Mouse (Mus musculus): ENCODE data around the gene Cd4.
"Not testable (repeated sequence)": the region's sequence is repeated elsewhere in the genome, so short reads cannot be mapped to it uniquely, and the experiment has no call there.

The Cd4 gene

GRCm38 (mm10) chr6:124854647-124855046 lies 33.4 kb downstream of the Cd4 start:
- in situ Hi-C loops (cut with MseI, MboI), result no loop called here

- in situ Hi-C loops (cut with MseI, MboI), result no loop called here
Observed at GRCm38 (mm10) chr6:124850535-124850934, 37.5 kb downstream of the Cd4 start.

- in situ Hi-C loops (cut with MseI, MboI), result no loop called here
Observed at GRCm38 (mm10) chr6:124847305-124847704, 40.7 kb downstream of the Cd4 start.

- in situ Hi-C loops (cut with MseI, MboI), result no loop called here
Observed at GRCm38 (mm10) chr6:124840241-124841167, 47.5 kb downstream of the Cd4 start, which contains the start of gene Gnb3. Gene Gnb3 (minus strand): TSS chr6:124840275.

- in situ Hi-C loops (cut with MseI, MboI), result no loop called here
Observed at GRCm38 (mm10) chr6:124839805-124840204, 48.2 kb downstream of the Cd4 start.

- in situ Hi-C loops (cut with MseI, MboI), result no loop called here
Observed at GRCm38 (mm10) chr6:124836411-124836810, 51.6 kb downstream of the Cd4 start.

GRCm38 (mm10) chr6:124835531-124835930 lies 52.5 kb downstream of the Cd4 start:
- in situ Hi-C loops (cut with MseI, MboI), result no loop called here

- in situ Hi-C loops (cut with MseI, MboI), result no loop called here
Observed at GRCm38 (mm10) chr6:124834512-124835081, 53.4 kb downstream of the Cd4 start.

- in situ Hi-C loops (cut with MseI, MboI), result no loop called here
Observed at GRCm38 (mm10) chr6:124831649-124832048, 56.4 kb downstream of the Cd4 start.

- in situ Hi-C loops (cut with MseI, MboI), result not testable (repeated sequence)
Observed at GRCm38 (mm10) chr6:124831199-124831598, 56.8 kb downstream of the Cd4 start.

- in situ Hi-C loops (cut with MseI, MboI), result no loop called here
Observed at GRCm38 (mm10) chr6:124829799-124830700, 58.0 kb downstream of the Cd4 start.

GRCm38 (mm10) chr6:124828868-124829798 lies 58.9 kb downstream of the Cd4 start, which contains the start of the genes Usp5 and Cdca3:
Gene Usp5 (minus strand): TSS chr6:124829484.
Gene Cdca3 (plus strand): TSS chr6:124829547.
- in situ Hi-C loops (cut with MseI, MboI), result no loop called here

GRCm38 (mm10) chr6:124828101-124828592 lies 59.9 kb downstream of the Cd4 start:
- in situ Hi-C loops (cut with MseI, MboI), result no loop called here

- in situ Hi-C loops (cut with MseI, MboI), result no loop called here
Observed at GRCm38 (mm10) chr6:124822049-124822448, 66.0 kb downstream of the Cd4 start.

GRCm38 (mm10) chr6:124820891-124821290 lies 67.1 kb downstream of the Cd4 start:
- in situ Hi-C loops (cut with MseI, MboI), result no loop called here

GRCm38 (mm10) chr6:124817971-124818370 lies 70.0 kb downstream of the Cd4 start:
- in situ Hi-C loops (cut with MseI, MboI), result no loop called here

GRCm38 (mm10) chr6:124817563-124817962 lies 70.5 kb downstream of the Cd4 start:
- in situ Hi-C loops (cut with MseI, MboI), result no loop called here

GRCm38 (mm10) chr6:124817125-124817524 lies 70.9 kb downstream of the Cd4 start:
- in situ Hi-C loops (cut with MseI, MboI), result no loop called here

GRCm38 (mm10) chr6:124816611-124817010 lies 71.4 kb downstream of the Cd4 start:
- in situ Hi-C loops (cut with MseI, MboI), result no loop called here

Data from mouse trophoblast stem cell (cell line).